Mouse (Mus musculus): ENCODE data around the gene Itpr1. TPM values are rescaled to one million over a fixed set of nuclear protein-coding genes. Genes with fewer than 3 reads are reported as not detected.

Gene Itpr1
- total RNA-seq, 4 experiments from 2014 or later, result 131 to 220 (median 161) TPM

GRCm38 (mm10) chr6:108325948-108326411 is 113.1 kb downstream of the Itpr1 start:
- DNase-seq, result no peak

GRCm38 (mm10) chr6:108326751-108327161 is 113.9 kb downstream of the Itpr1 start:
- no peak for DNase-seq

GRCm38 (mm10) chr6:108327561-108327960 is 114.7 kb downstream of the Itpr1 start:
- DNase-seq, result no peak

- DNase-seq, result no peak
Observed at GRCm38 (mm10) chr6:108328296-108328695, 115.4 kb downstream of the Itpr1 start.

GRCm38 (mm10) chr6:108330461-108330860 is 117.6 kb downstream of the Itpr1 start:
- DNase-seq, result no peak

GRCm38 (mm10) chr6:108331268-108331667 is 118.4 kb downstream of the Itpr1 start:
- DNase-seq, result no peak

- no peak for DNase-seq
Observed at GRCm38 (mm10) chr6:108334059-108334458, 121.2 kb downstream of the Itpr1 start.

GRCm38 (mm10) chr6:108335202-108335823 is 122.4 kb downstream of the Itpr1 start:
- no peak for DNase-seq

GRCm38 (mm10) chr6:108336506-108336905 is 123.6 kb downstream of the Itpr1 start:
- no peak for DNase-seq

- no peak for DNase-seq
Observed at GRCm38 (mm10) chr6:108337289-108337688, 124.4 kb downstream of the Itpr1 start.

- DNase-seq, result no peak
Observed at GRCm38 (mm10) chr6:108338362-108338761, 125.5 kb downstream of the Itpr1 start.

- DNase-seq, result no peak
Observed at GRCm38 (mm10) chr6:108342989-108343388, 130.1 kb downstream of the Itpr1 start.

- no peak for DNase-seq
Observed at GRCm38 (mm10) chr6:108343781-108344310, 130.9 kb downstream of the Itpr1 start.

- no peak for DNase-seq
Observed at GRCm38 (mm10) chr6:108350801-108351200, 137.9 kb downstream of the Itpr1 start.

GRCm38 (mm10) chr6:108351998-108352397 is 139.1 kb downstream of the Itpr1 start:
- no peak for DNase-seq

- DNase-seq, result no peak
Observed at GRCm38 (mm10) chr6:108367412-108367811, 154.5 kb downstream of the Itpr1 start.

- DNase-seq, result no peak
Observed at GRCm38 (mm10) chr6:108369031-108369430, 156.1 kb downstream of the Itpr1 start.

GRCm38 (mm10) chr6:108371347-108371893 is 158.5 kb downstream of the Itpr1 start:
- DNase-seq, result no peak

- no peak for DNase-seq
Observed at GRCm38 (mm10) chr6:108374019-108374418, 161.1 kb downstream of the Itpr1 start.

- DNase-seq, result no peak
Observed at GRCm38 (mm10) chr6:108379041-108379440, 166.1 kb downstream of the Itpr1 start.

- no peak for DNase-seq
Observed at GRCm38 (mm10) chr6:108380209-108380608, 167.3 kb downstream of the Itpr1 start.

- DNase-seq, result no peak
Observed at GRCm38 (mm10) chr6:108390624-108391324, 177.9 kb downstream of the Itpr1 start.

GRCm38 (mm10) chr6:108393131-108393530 is 180.2 kb downstream of the Itpr1 start:
- DNase-seq, result no peak

Data from adrenal gland, adult 8-10 months (tissue).